8 mouse cellular contexts compared by ENCODE assay signal in the genomic region with DNA sequence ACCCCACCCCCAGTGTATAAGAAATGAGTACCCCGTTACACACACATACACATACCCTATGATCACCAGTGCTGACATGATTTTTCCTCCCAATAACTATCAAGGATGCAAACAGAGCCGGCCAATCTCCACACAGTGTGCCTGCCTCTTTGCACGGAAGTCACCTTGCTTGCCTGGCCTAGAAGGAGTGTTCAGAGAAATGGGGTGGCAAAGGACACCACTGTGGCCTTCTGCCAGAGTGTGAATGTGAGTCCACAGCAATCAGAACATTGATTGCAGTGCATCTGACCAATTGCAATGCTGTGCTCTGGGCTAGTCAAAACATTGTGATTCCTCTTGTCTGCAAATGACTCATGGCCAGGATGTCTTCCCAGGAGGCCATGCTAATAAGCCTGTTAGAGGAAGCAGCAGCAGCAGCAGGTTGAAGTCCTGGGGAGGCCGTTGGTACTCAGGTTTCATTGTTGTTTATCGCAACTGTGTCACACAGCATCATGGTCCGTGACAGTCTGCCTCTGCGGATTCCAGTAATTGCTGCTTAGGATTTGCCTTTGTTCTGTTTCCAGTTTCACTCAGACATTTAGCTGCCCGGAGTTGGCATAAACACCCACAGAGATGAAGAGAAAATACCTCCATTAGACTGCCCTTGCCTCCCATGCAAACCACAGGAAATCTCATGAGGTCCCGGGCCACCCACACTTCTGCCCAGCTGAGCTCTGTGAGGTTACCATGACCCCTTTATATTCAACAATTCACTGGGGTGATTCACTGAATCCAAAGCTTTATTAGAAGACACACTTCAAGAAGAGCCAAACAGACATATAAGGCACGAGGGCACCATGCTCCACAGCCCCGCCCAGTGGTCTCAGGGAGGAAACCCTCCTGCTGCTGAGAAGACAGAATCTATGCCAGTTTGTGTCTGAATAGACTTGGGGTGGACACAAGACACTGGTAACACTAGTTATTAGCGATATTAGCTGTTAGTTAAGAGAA. TPM values are rescaled to one million over a fixed set of nuclear protein-coding genes. Genes with fewer than 3 reads are reported as not detected.
DNase-seq lines count a peak whose midpoint lies in the region; ATAC-seq and TF ChIP-seq lines count a peak whose summit lies in the region.

No protein-coding gene starts in this region.

- H3K27me3 ChIP-seq in G1E (ENCODE audit: insufficient read depth, low read length): peaks cover 12% of the 10 kb centered on the region
- 0 out of 2 replicates have a peak, but pooled peaks cover 3% of the 10 kb centered on the region for H3K27me3 ChIP-seq in forebrain, embryonic 16.5 days (replicated peaks; ENCODE audit: control insufficient read depth, insufficient read depth, low read length)
- H3K27me3 ChIP-seq in midbrain, embryonic 15.5 days (replicated peaks): 0 out of 2 replicates have a peak, but pooled peaks cover 4% of the 10 kb centered on the region
- H3K27me3 ChIP-seq in liver, embryonic 12.5 days (replicated peaks): peaks cover 19% of the 10 kb centered on the region

- no peak overlapping the region for H3K4me3 ChIP-seq in gastrocnemius, adult 2 months
- H3K4me3 ChIP-seq in G1E (ENCODE audit: low read depth, low read length): no peak overlapping the region
- no peak overlapping the region for H3K4me3 ChIP-seq in forebrain, embryonic 16.5 days (replicated peaks; ENCODE audit: low read length)
- H3K4me3 ChIP-seq in midbrain, embryonic 15.5 days: no peak overlapping the region
- no peak overlapping the region for H3K4me3 ChIP-seq in liver, embryonic 12.5 days

- no peak overlapping the region for H3K4me2 ChIP-seq in forebrain, embryonic 16.5 days (ENCODE audit: low read length)
- no peak overlapping the region for H3K4me2 ChIP-seq in midbrain, embryonic 15.5 days
- H3K4me2 ChIP-seq in liver, embryonic 12.5 days: no peak overlapping the region

- H3K36me3 ChIP-seq in G1E (replicated peaks): no peaks in the 10 kb centered on the region
- H3K36me3 ChIP-seq in forebrain, embryonic 16.5 days (ENCODE audit: control insufficient read depth, insufficient read depth): no peaks in the 10 kb centered on the region
- H3K36me3 ChIP-seq in midbrain, embryonic 15.5 days (replicated peaks): no peaks in the 10 kb centered on the region
- H3K36me3 ChIP-seq in liver, embryonic 12.5 days: no peaks in the 10 kb centered on the region

- no peak overlapping the region for H3K9ac ChIP-seq in forebrain, embryonic 16.5 days (replicated peaks; ENCODE audit: low read depth, low read length)
- no peak overlapping the region for H3K9ac ChIP-seq in midbrain, embryonic 15.5 days
- H3K9ac ChIP-seq in liver, embryonic 12.5 days: no peak overlapping the region

- intact Hi-C loops in gastrocnemius, adult 2 months (cut with DNase I): no loop called here

- DNase-seq in gastrocnemius, adult 2 months: no peak
- no peak for DNase-seq in gastrocnemius, postnatal 4 days (ENCODE audit: low spot score in 2 of 2)
- DNase-seq in G1E (ENCODE audit: low spot score): peak; percentile 26
- no peak for DNase-seq in frontal cortex, postnatal 25 days (ENCODE audit: low spot score in 2 of 2)
- DNase-seq in heart, postnatal 4 days: no peak

- H3K4me1 ChIP-seq in G1E (ENCODE audit: insufficient read depth, low read depth, low read length): peaks cover 5% of the 10 kb centered on the region
- peaks cover 19% of the 10 kb centered on the region for H3K4me1 ChIP-seq in forebrain, embryonic 16.5 days (replicated peaks; ENCODE audit: control insufficient read depth, insufficient read depth, low read length)
- H3K4me1 ChIP-seq in midbrain, embryonic 15.5 days: peaks cover 14% of the 10 kb centered on the region
- peaks cover 13% of the 10 kb centered on the region for H3K4me1 ChIP-seq in liver, embryonic 12.5 days

- H3K27ac ChIP-seq in gastrocnemius, adult 2 months: no peak overlapping the region
- H3K27ac ChIP-seq in forebrain, embryonic 16.5 days (ENCODE audit: low read length): peak overlapping the region; percentile 9; the same call in 1 of the 2 replicates
- peak overlapping the region; percentile 60; the same call in 1 of the 2 replicates for H3K27ac ChIP-seq in midbrain, embryonic 15.5 days
- no peak overlapping the region for H3K27ac ChIP-seq in liver, embryonic 12.5 days

- peaks cover 9% of the 10 kb centered on the region for H3K9me3 ChIP-seq in G1E (replicated peaks)
- no peaks in the 10 kb centered on the region for H3K9me3 ChIP-seq in forebrain, embryonic 16.5 days (ENCODE audit: control insufficient read depth, low read length)
- H3K9me3 ChIP-seq in midbrain, embryonic 15.5 days: no peaks in the 10 kb centered on the region
- H3K9me3 ChIP-seq in liver, embryonic 12.5 days (replicated peaks): peaks cover 8% of the 10 kb centered on the region

- ATAC-seq in G1E (ENCODE audit: extremely low read depth, insufficient number of reproducible peaks, low FRiP score, poor library complexity, severe bottlenecking): no peak
- ATAC-seq in forebrain, embryonic 16.5 days: peak; percentile 43
- ATAC-seq in midbrain, embryonic 15.5 days (replicated peaks): peak; percentile 40
- ATAC-seq in liver, embryonic 12.5 days: no peak

- WGBS in forebrain, embryonic 16.5 days: 33% methylated on average over 12 of the region's 12 CpGs
- WGBS in midbrain, embryonic 15.5 days: 39% methylated on average over 12 of the region's 12 CpGs
- 56% methylated on average over 12 of the region's 12 CpGs for WGBS in liver, embryonic 12.5 days (ENCODE audit: insufficient replicate concordance)

- peak; percentile 4; the same call in 1 of the 2 replicates for TF ChIP-seq CTCF in gastrocnemius, adult 2 months (IDR thresholded peaks at IDR 0.05)
- TF ChIP-seq CTCF in G1E (IDR thresholded peaks at IDR 0.05; ENCODE audit: low read depth, low read length): no peak

RNA-seq across cellular contexts. Expression of a gene that starts 18.8 kb away (rescaled TPM):
- 10 to 100 TPM in 1 of 2 experiments, 1 to 10 TPM in 1; 8.1 to 17.0 TPM for total RNA-seq in gastrocnemius, adult 2 months (2021)
- 10 to 100 TPM; 20.8 to 21.4 TPM for total RNA-seq in gastrocnemius, postnatal 4 days (2021)
- total RNA-seq in G1E (2014; fragmentation: Nextera tagmentation) (50.6 and 53.4 TPM in 2 replicates), G1E (2017) (7.7 and 10.1 TPM in 2 replicates)
- 70.0 and 75.7 TPM in 2 replicates for polyA plus RNA-seq in G1E (2012)
- polyA plus RNA-seq in forebrain, embryonic 16.5 days (2015; fragmentation: Nextera tagmentation; extraction: Ambion mirVana): 12.0 and 12.5 TPM in 2 replicates
- 13.2 and 13.6 TPM in 2 replicates for polyA plus RNA-seq in midbrain, embryonic 15.5 days (2015; fragmentation: Nextera tagmentation; extraction: Ambion mirVana)
- total RNA-seq in heart, postnatal 4 days (2021): 10 to 100 TPM; 46.3 to 51.6 TPM
- 23.0 and 23.9 TPM in 2 replicates for polyA plus RNA-seq in liver, embryonic 12.5 days (2016; fragmentation: Nextera tagmentation; extraction: Ambion mirVana)

Comparison
In these comparisons a context has a peak if more than half of its experiments do, and no peak if none do; other contexts are left out.
1. H3K27ac ChIP-seq: peak in forebrain, embryonic 16.5 days (single experiment) and midbrain, embryonic 15.5 days (single experiment); none in gastrocnemius, adult 2 months (single experiment) and liver, embryonic 12.5 days (single experiment).
2. ATAC-seq: peak in forebrain, embryonic 16.5 days (single experiment) and midbrain, embryonic 15.5 days (single experiment); none in G1E (single experiment) and liver, embryonic 12.5 days (single experiment).